Mouse (Mus musculus) adrenal gland (tissue): ENCODE data around the gene Olfr635.
"Not testable (repeated sequence)": the region's sequence is repeated elsewhere in the genome, so short reads cannot be mapped to it uniquely, and the experiment has no call there.

ENCODE experiments used
- intact Hi-C: fragments of 180-260 bp; cut with DNase I; formaldehyde crosslinking; loops from one replicate; pipeline ENCODE4 v1.15.1; 2025
- long read RNA-seq, 2 experiments: library from polyadenylated mRNA; unstranded; transcript quantifications; one replicate each; pipeline ENCODE4 v2.0.0; 2020; ENCODE audit warnings: borderline replicate concordance in 1 of 2; ENCODE audit not compliant: insufficient replicate concordance in 1 of 2

Olfr635 gene
- long read RNA-seq, experiment 1, result 0 reads
- long read RNA-seq, experiment 2, result 0 reads

GRCm38 (mm10) chr7:103970852-103971251 is at the start of gene Olfr635:
Olfr635 (plus strand) TSS chr7:103971152.
- intact Hi-C loops, result no loop called here

DNA sequence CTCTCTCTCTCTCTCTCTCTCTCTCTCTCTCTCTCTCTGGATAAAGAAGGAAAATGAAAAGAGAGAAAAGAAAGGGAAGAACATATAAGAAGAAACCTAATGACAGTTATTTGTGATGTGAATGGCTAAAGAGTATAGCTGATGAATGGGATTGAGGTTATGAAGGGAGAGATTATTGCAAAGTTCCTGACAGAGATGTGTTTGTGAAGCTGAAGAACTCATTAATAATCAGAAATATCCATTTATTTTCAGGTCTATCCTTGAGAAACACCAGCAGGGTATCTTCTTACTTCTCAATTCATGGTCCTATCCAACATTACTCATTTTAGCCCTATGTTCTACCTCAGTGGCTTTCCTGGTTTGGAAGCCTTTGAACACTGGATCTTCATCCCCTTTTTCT is 42.4 kb upstream of the Olfr635 start, which contains the start of gene Olfr631:
Gene Olfr631 (plus strand): TSS at position 301 of the 400 bp plus-strand sequence.
- intact Hi-C loops, result no loop called here

- intact Hi-C loops, result no loop called here
Observed at GRCm38 (mm10) chr7:103934264-103934663, 36.7 kb upstream of the Olfr635 start, which contains the start of gene Olfr632. Olfr632 (plus strand) TSS chr7:103934347.

GRCm38 (mm10) chr7:103942730-103943129 is 28.2 kb upstream of the Olfr635 start:
- intact Hi-C loops, result loop anchor here (5.0 kb wide), 1 partner anchor 150 kb away; the partner anchor contains the start of gene Olfr67

- intact Hi-C loops, result loop anchor here (5.0 kb wide), 1 partner anchor 152 kb away; the partner anchor contains the start of gene Olfr67
Observed at GRCm38 (mm10) chr7:103944137-103944536, 26.8 kb upstream of the Olfr635 start, which contains the start of gene Olfr633. Olfr633 (plus strand) TSS chr7:103944437.

DNA sequence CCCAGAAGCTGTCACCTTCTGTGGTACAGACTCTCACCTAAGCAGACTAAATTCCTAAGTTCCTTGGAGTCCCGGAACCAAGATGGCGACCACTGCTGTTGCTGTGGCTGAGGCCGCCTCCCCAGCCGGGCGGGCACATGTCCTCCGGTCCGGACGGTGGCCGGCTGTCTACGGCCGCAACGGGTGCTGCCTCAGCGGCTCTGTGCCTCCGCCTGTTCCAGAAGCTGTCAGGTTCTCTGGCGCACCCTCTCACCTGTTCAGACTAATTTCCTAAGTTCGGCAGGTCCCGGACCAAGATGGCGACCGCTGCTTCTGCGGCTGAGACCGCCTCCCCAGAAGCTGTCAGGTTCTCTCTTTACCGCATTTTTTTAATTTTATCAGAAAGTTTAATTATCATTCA is 4.1 kb upstream of the Olfr635 start:
- intact Hi-C loops, result not testable (repeated sequence)

GRCm38 (mm10) chr7:103971782-103972181 is 830 bp downstream of the Olfr635 start:
- intact Hi-C loops, result no loop called here

DNA sequence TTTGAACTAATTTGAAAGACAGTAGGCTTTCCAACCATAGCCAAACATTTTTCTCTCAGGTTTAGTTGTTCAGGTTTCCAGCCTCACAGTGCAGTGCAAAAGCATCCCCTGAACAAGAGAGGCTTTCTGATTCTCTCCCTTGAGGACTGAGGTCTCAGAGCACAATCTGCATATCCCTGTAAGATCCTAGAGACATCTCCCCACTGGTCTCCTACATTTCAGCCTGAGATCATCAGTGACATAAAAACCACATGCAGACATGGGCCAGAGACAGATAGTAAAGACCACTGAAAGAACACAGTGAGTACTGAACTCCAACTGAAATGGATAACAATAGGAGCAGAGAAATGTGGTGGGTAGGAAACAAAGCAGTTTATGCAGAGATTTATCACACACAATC is 27.5 kb downstream of the Olfr635 start, which contains the start of gene Olfr638:
Gene Olfr638 (plus strand): TSS at position 301 of the 400 bp plus-strand sequence.
- intact Hi-C loops, result no loop called here

- intact Hi-C loops, result no loop called here
Observed at GRCm38 (mm10) chr7:103999124-103999523, 28.2 kb downstream of the Olfr635 start.

DNA sequence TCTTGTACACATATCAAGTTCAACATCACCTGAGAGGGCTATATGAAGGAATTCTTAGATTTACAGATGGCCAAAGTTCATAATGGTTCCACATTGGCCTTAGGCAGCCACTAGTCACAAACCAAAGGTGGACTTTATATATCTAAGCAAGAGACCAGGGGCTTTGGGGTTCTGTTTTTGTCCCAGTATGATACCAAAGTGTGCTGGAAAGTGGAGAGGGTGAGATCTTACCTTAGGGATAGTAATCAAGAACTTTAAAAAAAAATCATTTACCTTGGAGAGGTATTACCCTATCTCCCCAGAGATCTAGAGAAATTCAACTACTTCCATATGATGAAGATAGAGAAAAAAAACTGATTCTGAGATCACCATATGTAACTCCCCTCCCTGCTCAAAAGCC is 46.3 kb downstream of the Olfr635 start, which contains the start of gene Olfr639:
Gene Olfr639 (minus strand): TSS at position 101 of the 400 bp plus-strand sequence.
- intact Hi-C loops, result no loop called here

- intact Hi-C loops, result no loop called here
Observed at GRCm38 (mm10) chr7:104018953-104019352, 48.0 kb downstream of the Olfr635 start.

GRCm38 (mm10) chr7:104021651-104022050 is 50.7 kb downstream of the Olfr635 start:
- intact Hi-C loops, result no loop called here

GRCm38 (mm10) chr7:104025473-104025872 is 54.5 kb downstream of the Olfr635 start, which contains the start of gene Olfr640:
Olfr640 (minus strand) TSS chr7:104025573.
- intact Hi-C loops, result no loop called here

DNA sequence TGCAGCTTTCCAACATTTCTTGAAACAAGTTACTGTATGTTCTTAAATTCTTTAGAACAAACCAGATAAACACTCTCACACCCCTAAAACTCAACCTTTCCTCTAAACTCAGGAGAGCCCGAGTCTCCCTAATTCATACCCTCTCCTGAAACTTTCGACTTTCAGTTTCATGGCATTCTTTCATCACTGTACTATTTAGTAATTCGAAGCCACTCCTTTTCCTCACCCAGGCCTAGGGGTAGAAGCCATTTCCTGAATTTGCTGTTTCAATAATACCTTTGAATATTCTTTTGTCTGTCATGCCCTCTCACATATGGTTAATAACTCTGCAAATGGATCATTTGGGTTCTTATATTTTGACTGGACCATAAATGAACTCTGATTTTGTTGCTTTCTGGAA is 56.0 kb downstream of the Olfr635 start:
- intact Hi-C loops, result no loop called here

GRCm38 (mm10) chr7:104035145-104035544 is 64.2 kb downstream of the Olfr635 start, which contains the start of gene Olfr641:
Olfr641 (plus strand) TSS chr7:104035445.
- intact Hi-C loops, result no loop called here
